Mouse (Mus musculus) neural tube, embryonic 14.5 days (tissue): ENCODE measurements around the gene Zbtb20. TPM values are rescaled to one million over a fixed set of nuclear protein-coding genes. Genes with fewer than 3 reads are reported as not detected.

Experiments used
- ATAC-seq: fragments of 200-750 bp; cut with Nextera tagmentation; 2 replicates; pipeline ENCODE4 v1.8.0; 2017; ENCODE audit warnings: low read depth, mild to moderate bottlenecking, moderate TSS enrichment, moderate library complexity
- H3K27ac ChIP-seq: fragments of 300-500 bp; sonication (generic); 2 replicates; pipeline ENCODE4 v1.5.1; 2014; ENCODE audit warnings: low read depth, mild to moderate bottlenecking, control low read depth, low read length, moderate library complexity, mixed read lengths
- H3K27me3 ChIP-seq: fragments of 300-500 bp; sonication (generic); 2 replicates; pipeline ENCODE4 v1.6.1; 2014; ENCODE audit warnings: low read length; ENCODE audit not compliant: control insufficient read depth, insufficient read depth
- H3K36me3 ChIP-seq: fragments of 300-500 bp; sonication (generic); 2 replicates; pipeline ENCODE4 v1.6.1; 2014; ENCODE audit warnings: low read length, mixed read lengths; ENCODE audit not compliant: control insufficient read depth, insufficient read depth
- H3K4me1 ChIP-seq: fragments of 300-500 bp; sonication (generic); 2 replicates; pipeline ENCODE4 v1.6.1; 2014; ENCODE audit warnings: low read length; ENCODE audit not compliant: control insufficient read depth, insufficient read depth
- H3K4me2 ChIP-seq: fragments of 300-500 bp; sonication (generic); 2 replicates; pipeline ENCODE4 v1.6.1; 2014; ENCODE audit warnings: mild to moderate bottlenecking, low read depth, low read length, control low read depth
- H3K4me3 ChIP-seq: fragments of 300-500 bp; sonication (generic); 2 replicates; pipeline ENCODE4 v1.5.1; 2014; ENCODE audit warnings: low read depth, low read length, control low read depth, mixed read lengths
- H3K9ac ChIP-seq: fragments of 300-500 bp; sonication (generic); replicated peaks from 2 replicates; pipeline ENCODE4 v1.6.1; 2014; ENCODE audit warnings: low read depth, mild to moderate bottlenecking, control low read depth, low read length, mixed read lengths
- H3K9me3 ChIP-seq: fragments of 300-500 bp; sonication (generic); 2 replicates; pipeline ENCODE4 v1.6.1; 2016; ENCODE audit warnings: low read length; ENCODE audit not compliant: control insufficient read depth
- WGBS: fragments of 180-500 bp; shearing (Covaris S2); extraction: QIAGEN DNeasy Blood & Tissue Kit; methylation state at CpG from one replicate; pipeline ENCODE4 v1.1.7; 2014; 5-methylcytosine and 5-hydroxymethylcytosine counted together
- polyA plus RNA-seq: library from polyadenylated mRNA; unstranded; fragments of >200 nt; fragmentation: Nextera tagmentation; extraction: Ambion mirVana; gene quantifications from 2 replicates; pipeline ENCODE4 v1.2.1, GENCODE M21; 2014

The Zbtb20 gene
- polyA plus RNA-seq, 1 experiment from 2014 or later, result 57.2 TPM

DNA sequence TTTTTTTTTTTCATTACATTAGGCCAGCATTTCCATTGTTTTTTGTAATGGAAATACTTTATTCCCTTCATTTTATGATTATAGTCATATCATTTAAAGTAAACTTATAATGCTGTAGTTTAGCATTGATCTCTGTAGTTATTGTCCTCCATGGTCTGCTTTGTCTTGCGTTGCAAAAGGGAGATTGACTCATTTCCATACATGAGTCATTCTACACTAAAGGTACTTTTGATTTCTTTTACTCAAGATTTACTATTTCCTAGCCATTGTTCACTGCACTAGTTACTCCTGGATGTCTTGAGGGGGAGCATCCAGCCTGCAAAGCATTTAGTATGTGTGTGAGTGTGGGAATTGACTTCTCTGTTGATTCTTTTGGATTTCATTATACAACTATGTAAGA is 24.6 kb downstream of the Zbtb20 start:
- no peak for ATAC-seq
- Histone ChIP-seq H3K27ac (no peak overlapping the region), H3K36me3 (no peaks in the 10 kb centered on the region), H3K27me3 (no peaks in the 10 kb centered on the region), H3K9ac (no peak overlapping the region), H3K9me3 (no peaks in the 10 kb centered on the region), H3K4me3 (no peak overlapping the region), H3K4me2 (no peak overlapping the region), H3K4me1 (no peaks in the 10 kb centered on the region)
- WGBS, result 85% methylated on average over 1 of the region's 1 CpGs

- Histone ChIP-seq H3K4me3 (peak overlapping the region; percentile 2; the same call in 1 of the 2 replicates), H3K36me3 (no peaks in the 10 kb centered on the region), H3K27ac (no peak overlapping the region), H3K9me3 (no peaks in the 10 kb centered on the region), H3K27me3 (no peaks in the 10 kb centered on the region), H3K9ac (no peak overlapping the region), H3K4me1 (no peaks in the 10 kb centered on the region), H3K4me2 (peak overlapping the region; percentile 26)
- no peak; the same call in 1 of the 2 replicates for ATAC-seq
- WGBS, result 38% methylated on average over 4 of the region's 4 CpGs
These were observed 31.6 kb downstream of the Zbtb20 start for GRCm38 (mm10) chr16:42907283-42907701.

- no peaks in the 10 kb centered on the region for H3K36me3 ChIP-seq
- H3K4me1 ChIP-seq, result no peaks in the 10 kb centered on the region
- no peaks in the 10 kb centered on the region for H3K27me3 ChIP-seq
- H3K9me3 ChIP-seq, result no peaks in the 10 kb centered on the region
- ATAC-seq, result no peak
- H3K9ac ChIP-seq, result no peak overlapping the region
- no peak overlapping the region for H3K27ac ChIP-seq
- no peak overlapping the region for H3K4me3 ChIP-seq
- H3K4me2 ChIP-seq, result no peak overlapping the region
These were observed 32.7 kb downstream of the Zbtb20 start for GRCm38 (mm10) chr16:42908381-42908780.

- Histone ChIP-seq H3K27me3 (no peaks in the 10 kb centered on the region), H3K9me3 (no peaks in the 10 kb centered on the region), H3K4me1 (no peaks in the 10 kb centered on the region), H3K9ac (no peak overlapping the region), H3K4me3 (no peak overlapping the region), H3K36me3 (no peaks in the 10 kb centered on the region), H3K27ac (no peak overlapping the region), H3K4me2 (no peak overlapping the region)
- no peak for ATAC-seq
- 77% methylated on average over 5 of the region's 5 CpGs for WGBS
These were observed 33.2 kb downstream of the Zbtb20 start for GRCm38 (mm10) chr16:42908896-42909295.

DNA sequence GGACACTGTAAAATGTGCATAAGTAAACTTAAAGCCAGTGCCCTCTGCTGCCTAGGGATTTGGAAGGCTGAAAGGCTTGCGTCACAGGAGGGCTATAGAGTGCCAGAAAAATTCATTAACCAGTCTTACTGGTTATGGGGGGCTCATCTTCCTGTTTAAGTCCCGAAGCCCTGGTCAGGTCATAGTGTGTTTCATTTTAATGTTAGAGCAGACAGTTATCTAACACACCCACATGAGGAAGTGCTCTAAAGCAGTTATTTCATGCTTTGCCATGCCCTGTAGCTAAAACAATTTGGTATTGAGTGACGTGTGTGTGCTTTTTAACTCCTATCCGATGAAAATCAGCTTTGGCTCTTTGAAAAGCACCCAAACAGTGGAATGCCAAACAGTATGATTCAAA is 34.3 kb downstream of the Zbtb20 start:
- ATAC-seq, result no peak
- no peaks in the 10 kb centered on the region for H3K27me3 ChIP-seq
- H3K4me2 ChIP-seq, result no peak overlapping the region
- no peaks in the 10 kb centered on the region for H3K9me3 ChIP-seq
- H3K9ac ChIP-seq, result no peak overlapping the region
- H3K36me3 ChIP-seq, result no peaks in the 10 kb centered on the region
- H3K4me1 ChIP-seq, result no peaks in the 10 kb centered on the region
- no peak overlapping the region for H3K4me3 ChIP-seq
- H3K27ac ChIP-seq, result no peak overlapping the region
- 42% methylated on average over 4 of the region's 4 CpGs for WGBS

DNA sequence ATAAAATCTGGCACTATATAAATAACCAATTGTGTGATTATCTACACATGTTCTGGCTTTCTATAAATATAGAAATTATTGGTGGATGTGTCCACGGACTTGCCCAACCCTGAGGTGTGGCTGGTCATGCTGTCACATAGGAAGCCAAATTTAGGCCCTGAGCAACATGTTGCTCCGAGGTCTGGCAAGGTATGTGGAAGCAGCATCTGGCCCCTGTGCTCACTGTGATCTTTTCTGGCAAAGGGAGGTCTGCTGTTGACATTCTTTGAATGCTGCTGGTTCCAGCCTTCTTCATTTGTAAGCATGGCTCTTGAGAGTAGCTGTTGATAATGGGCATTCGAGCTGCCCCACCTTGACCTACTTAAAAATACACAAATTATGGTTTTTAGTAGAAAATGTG is 35.0 kb downstream of the Zbtb20 start:
- no peak overlapping the region for H3K4me3 ChIP-seq
- no peak overlapping the region for H3K4me2 ChIP-seq
- no peak for ATAC-seq
- H3K27ac ChIP-seq, result no peak overlapping the region
- no peak overlapping the region for H3K9ac ChIP-seq
- no peaks in the 10 kb centered on the region for H3K9me3 ChIP-seq
- H3K27me3 ChIP-seq, result no peaks in the 10 kb centered on the region
- no peaks in the 10 kb centered on the region for H3K36me3 ChIP-seq
- WGBS, result 86% methylated on average over 3 of the region's 3 CpGs
- H3K4me1 ChIP-seq, result no peaks in the 10 kb centered on the region

DNA sequence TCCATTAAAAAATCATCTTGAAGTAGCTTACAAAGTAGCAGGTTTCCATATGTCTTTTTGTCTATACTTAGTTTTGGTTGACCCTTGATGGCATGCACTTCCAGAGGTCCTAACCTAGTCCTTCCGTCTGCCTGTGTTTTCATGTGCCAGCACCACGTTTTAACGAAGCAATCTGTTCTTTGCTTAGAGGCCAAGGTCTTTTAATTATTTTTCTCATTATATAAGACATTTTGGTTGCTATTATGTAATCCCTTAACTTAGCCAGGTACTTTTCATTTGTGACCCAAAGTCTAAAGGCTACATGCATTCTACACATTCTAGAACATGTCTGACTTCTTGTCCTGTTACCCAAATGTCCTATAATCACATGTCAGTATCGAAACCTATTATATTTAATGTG is 35.6 kb downstream of the Zbtb20 start:
- no peak for ATAC-seq

GRCm38 (mm10) chr16:42911815-42912214 is 36.1 kb downstream of the Zbtb20 start:
- no peak overlapping the region for H3K4me2 ChIP-seq
- no peak overlapping the region for H3K27ac ChIP-seq
- no peaks in the 10 kb centered on the region for H3K4me1 ChIP-seq
- H3K4me3 ChIP-seq, result no peak overlapping the region
- 83% methylated on average over 5 of the region's 5 CpGs for WGBS
- H3K36me3 ChIP-seq, result no peaks in the 10 kb centered on the region
- no peak for ATAC-seq
- H3K27me3 ChIP-seq, result no peaks in the 10 kb centered on the region
- no peak overlapping the region for H3K9ac ChIP-seq
- no peaks in the 10 kb centered on the region for H3K9me3 ChIP-seq

More for the DNA sequence above, 35.6 kb downstream of the Zbtb20 start:
- no peaks in the 10 kb centered on the region for H3K36me3 ChIP-seq
- H3K27me3 ChIP-seq, result no peaks in the 10 kb centered on the region
- H3K4me3 ChIP-seq, result no peak overlapping the region
- H3K4me1 ChIP-seq, result no peaks in the 10 kb centered on the region
- 89% methylated on average over 4 of the region's 4 CpGs for WGBS
- H3K4me2 ChIP-seq, result no peak overlapping the region
- no peaks in the 10 kb centered on the region for H3K9me3 ChIP-seq
- no peak overlapping the region for H3K27ac ChIP-seq
- H3K9ac ChIP-seq, result no peak overlapping the region

- Histone ChIP-seq H3K9ac (no peak overlapping the region), H3K4me1 (no peaks in the 10 kb centered on the region), H3K36me3 (no peaks in the 10 kb centered on the region), H3K9me3 (no peaks in the 10 kb centered on the region), H3K27ac (no peak overlapping the region), H3K27me3 (no peaks in the 10 kb centered on the region), H3K4me2 (no peak overlapping the region), H3K4me3 (no peak overlapping the region)
- ATAC-seq, result no peak
- 55% methylated on average over 8 of the region's 8 CpGs for WGBS
These were observed 37.6 kb downstream of the Zbtb20 start for GRCm38 (mm10) chr16:42913291-42913690.
